Mouse (Mus musculus) lung, embryonic 14.5 days (tissue): ENCODE results near the gene Zdhhc8. TPM values are rescaled to one million over a fixed set of nuclear protein-coding genes. Genes with fewer than 3 reads are reported as not detected.

Experiments used
- ATAC-seq: fragments of 200-750 bp; cut with Nextera tagmentation; 2 replicates; pipeline ENCODE4 v1.8.0; 2017; ENCODE audit warnings: mild to moderate bottlenecking, moderate TSS enrichment, moderate library complexity; ENCODE audit not compliant: insufficient read depth
- DNase-seq: peaks from one replicate; pipeline ENCODE4 v3.0.0-alpha.2; 2015
- H3K27ac ChIP-seq: fragments of 300-500 bp; sonication (generic); 2 replicates; pipeline ENCODE4 v1.5.1; 2014; ENCODE audit warnings: low read depth, mild to moderate bottlenecking, moderate library complexity
- H3K27me3 ChIP-seq: fragments of 300-500 bp; sonication (generic); 2 replicates; pipeline ENCODE4 v1.6.1; 2014; ENCODE audit warnings: low read length, control low read depth; ENCODE audit not compliant: insufficient read depth
- H3K36me3 ChIP-seq: fragments of 300-500 bp; sonication (generic); 2 replicates; pipeline ENCODE4 v1.6.1; 2014; ENCODE audit warnings: control low read depth; ENCODE audit not compliant: insufficient read depth
- H3K4me1 ChIP-seq: fragments of 300-500 bp; sonication (generic); 2 replicates; pipeline ENCODE4 v1.6.1; 2014; ENCODE audit warnings: antibody characterized with exemption, control low read depth; ENCODE audit not compliant: insufficient read depth
- H3K4me2 ChIP-seq: fragments of 300-500 bp; sonication (generic); 2 replicates; pipeline ENCODE4 v1.6.1; 2014; ENCODE audit warnings: mild to moderate bottlenecking
- H3K4me3 ChIP-seq: fragments of 300-500 bp; sonication (generic); 2 replicates; pipeline ENCODE4 v1.5.1; 2014; ENCODE audit warnings: low read depth, low read length
- H3K9ac ChIP-seq: fragments of 300-500 bp; sonication (generic); 2 replicates; pipeline ENCODE4 v1.6.1; 2014
- H3K9me3 ChIP-seq: fragments of 300-500 bp; sonication (generic); 2 replicates; pipeline ENCODE4 v1.6.1; 2016; ENCODE audit warnings: low read depth, low read length, control low read depth
- CTCF ChIP-seq: IDR thresholded peaks from 2 replicates; pipeline ENCODE4 v1.5.1; 2016; ENCODE audit warnings: antibody characterized with exemption, low read depth
- WGBS: fragments of 180-500 bp; shearing (Covaris S2); extraction: QIAGEN DNeasy Blood & Tissue Kit; methylation state at CpG from one replicate; pipeline ENCODE4 v1.1.7; 2014; 5-methylcytosine and 5-hydroxymethylcytosine counted together
- polyA plus RNA-seq: library from polyadenylated mRNA; unstranded; fragments of >200 nt; fragmentation: Nextera tagmentation; extraction: Ambion mirVana; gene quantifications from 2 replicates; pipeline ENCODE4 v1.2.1, GENCODE M21; 2014

The Zdhhc8 gene
- polyA plus RNA-seq, 1 experiment from 2014 or later: 23.8 TPM

DNA sequence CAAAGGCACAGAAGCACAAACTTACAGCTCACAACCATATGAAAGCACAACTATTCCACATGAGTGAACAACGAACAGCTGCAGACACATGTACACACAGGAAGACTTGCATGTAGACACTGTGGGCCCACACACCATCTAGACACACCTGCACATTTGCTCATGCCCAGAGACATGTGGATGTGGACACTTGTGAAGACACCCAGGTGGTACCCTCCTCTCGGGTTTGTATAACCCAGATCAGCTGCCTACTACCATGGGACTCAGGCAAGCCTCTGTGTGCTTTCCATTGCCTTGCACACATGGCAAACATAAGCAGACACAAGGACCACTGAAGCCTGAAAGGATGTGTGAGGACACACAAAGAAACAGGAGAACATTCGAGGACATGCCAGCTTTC is 3.9 kb downstream of the Zdhhc8 start:
- Histone ChIP-seq H3K4me3 (no peak overlapping the region), H3K4me2 (no peak overlapping the region), H3K27ac (no peak overlapping the region), H3K36me3 (peaks cover 31% of the 10 kb centered on the region; the same call in 1 of the 2 replicates), H3K9me3 (no peaks in the 10 kb centered on the region), H3K27me3 (no peaks in the 10 kb centered on the region), H3K4me1 (peaks cover 8% of the 10 kb centered on the region; the same call in 1 of the 2 replicates), H3K9ac (no peak overlapping the region)
- 84% methylated on average over 3 of the region's 3 CpGs for WGBS
- no peak for TF ChIP-seq CTCF
- no peak for DNase-seq
- no peak for ATAC-seq

DNA sequence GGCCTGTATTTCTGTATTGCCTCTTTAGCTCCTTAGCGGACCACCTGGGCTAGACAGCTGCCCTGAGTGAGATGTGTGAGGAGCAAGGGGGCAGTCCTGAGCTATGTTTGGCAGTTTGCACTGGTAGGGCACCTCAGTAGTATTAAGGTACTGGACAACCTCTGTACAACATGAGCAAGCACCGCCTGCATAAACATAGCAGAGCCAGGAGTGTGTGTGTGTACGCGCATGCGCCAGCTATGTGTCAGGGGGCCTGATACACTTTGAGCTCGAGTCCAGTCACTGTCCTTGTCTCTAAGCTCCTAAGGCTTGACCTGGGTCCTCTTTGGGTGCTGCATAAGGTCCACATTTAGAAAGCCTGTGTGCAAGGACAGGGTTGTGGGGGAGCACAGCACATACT is 4.3 kb downstream of the Zdhhc8 start:
- H3K9me3 ChIP-seq: no peaks in the 10 kb centered on the region
- no peak overlapping the region for H3K4me3 ChIP-seq
- H3K36me3 ChIP-seq: peaks cover 35% of the 10 kb centered on the region; the same call in 1 of the 2 replicates
- H3K4me2 ChIP-seq: no peak overlapping the region
- H3K9ac ChIP-seq: no peak overlapping the region
- 82% methylated on average over 6 of the region's 6 CpGs for WGBS
- ATAC-seq: no peak
- no peak for DNase-seq
- H3K27me3 ChIP-seq: no peaks in the 10 kb centered on the region
- no peak for TF ChIP-seq CTCF
- H3K4me1 ChIP-seq: peaks cover 8% of the 10 kb centered on the region; the same call in 1 of the 2 replicates
- H3K27ac ChIP-seq: no peak overlapping the region

GRCm38 (mm10) chr16:18229622-18230021 is 5.3 kb downstream of the Zdhhc8 start:
- peaks cover 8% of the 10 kb centered on the region; the same call in 1 of the 2 replicates for H3K4me1 ChIP-seq
- TF ChIP-seq CTCF: no peak
- DNase-seq: no peak
- H3K4me3 ChIP-seq: no peak overlapping the region
- H3K27me3 ChIP-seq: no peaks in the 10 kb centered on the region
- H3K9me3 ChIP-seq: no peaks in the 10 kb centered on the region
- peak; percentile 26; the same call in 1 of the 2 replicates for ATAC-seq
- WGBS: 55% methylated on average over 11 of the region's 11 CpGs
- no peak overlapping the region; the same call in 1 of the 2 replicates for H3K9ac ChIP-seq
- peaks cover 45% of the 10 kb centered on the region for H3K36me3 ChIP-seq
- no peak overlapping the region for H3K27ac ChIP-seq
- 0 out of 2 replicates have a peak overlapping the region, but pooled peaks have one; percentile 5 for H3K4me2 ChIP-seq

DNA sequence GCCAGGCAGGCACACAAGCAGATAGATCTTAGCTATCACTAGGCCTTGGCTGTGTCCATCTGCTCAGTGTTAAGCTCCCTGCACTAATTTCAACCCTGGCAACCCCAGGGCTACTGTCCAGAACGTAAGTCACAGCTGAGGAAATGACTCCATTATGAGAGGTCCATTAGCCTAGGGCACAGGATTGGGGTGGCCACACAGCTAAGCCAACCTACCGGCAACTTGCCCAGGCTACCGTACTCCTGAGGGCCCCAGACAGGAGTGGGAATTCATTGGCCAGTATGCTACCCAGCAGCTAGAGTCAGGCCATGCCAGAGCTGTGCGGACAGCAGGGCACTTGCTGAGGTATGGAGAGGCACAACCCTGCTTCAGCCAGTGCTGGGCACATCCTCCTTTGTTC is 6.1 kb downstream of the Zdhhc8 start:
- ATAC-seq: no peak
- Histone ChIP-seq H3K36me3 (peaks cover 52% of the 10 kb centered on the region), H3K4me3 (no peak overlapping the region), H3K4me2 (no peak overlapping the region), H3K27ac (no peak overlapping the region), H3K9me3 (no peaks in the 10 kb centered on the region), H3K4me1 (peaks cover 4% of the 10 kb centered on the region; the same call in 1 of the 2 replicates), H3K9ac (no peak overlapping the region), H3K27me3 (no peaks in the 10 kb centered on the region)
- TF ChIP-seq CTCF: no peak
- 94% methylated on average over 4 of the region's 4 CpGs for WGBS
- no peak for DNase-seq

- H3K27me3 ChIP-seq: no peaks in the 10 kb centered on the region
- H3K4me1 ChIP-seq: 0 out of 2 replicates have a peak, but pooled peaks cover 3% of the 10 kb centered on the region
These were observed 7.0 kb downstream of the Zdhhc8 start for GRCm38 (mm10) chr16:18227897-18228422.

DNA sequence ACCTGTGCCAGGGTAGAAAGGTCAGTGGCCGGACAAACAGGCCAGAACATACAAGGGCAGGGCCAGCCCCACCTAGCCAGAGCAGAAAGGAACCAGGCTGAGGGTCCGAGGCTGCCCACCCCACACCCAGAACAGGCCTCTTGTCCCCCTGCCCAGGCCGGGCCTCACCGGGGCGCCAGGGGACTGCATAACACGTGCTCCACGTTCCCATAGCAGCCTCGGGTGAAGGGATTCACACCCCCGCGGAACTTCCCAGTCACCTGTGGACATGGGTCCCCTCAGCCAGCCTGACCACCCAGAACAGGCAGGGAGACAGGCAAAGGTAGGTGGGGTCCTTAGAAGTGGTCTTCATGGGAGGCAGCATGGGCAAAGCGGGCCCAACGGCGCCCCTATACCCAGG is 7.7 kb downstream of the Zdhhc8 start:
- no peak for ATAC-seq
- peaks cover 68% of the 10 kb centered on the region for H3K36me3 ChIP-seq
- no peak overlapping the region for H3K27ac ChIP-seq
- no peaks in the 10 kb centered on the region for H3K27me3 ChIP-seq
- no peak overlapping the region for H3K4me2 ChIP-seq
- TF ChIP-seq CTCF: no peak
- 92% methylated on average over 13 of the region's 13 CpGs for WGBS
- H3K9ac ChIP-seq: no peak overlapping the region
- 0 out of 2 replicates have a peak, but pooled peaks cover 3% of the 10 kb centered on the region for H3K4me1 ChIP-seq
- no peak for DNase-seq
- no peak overlapping the region for H3K4me3 ChIP-seq
- no peaks in the 10 kb centered on the region for H3K9me3 ChIP-seq

More at GRCm38 (mm10) chr16:18227897-18228422, 7.0 kb downstream of the Zdhhc8 start:
- Histone ChIP-seq H3K9me3 (no peaks in the 10 kb centered on the region), H3K27ac (no peak overlapping the region), H3K36me3 (peaks cover 61% of the 10 kb centered on the region), H3K4me2 (no peak overlapping the region), H3K4me3 (no peak overlapping the region), H3K9ac (no peak overlapping the region)
- DNase-seq (no peak), ATAC-seq (no peak)
- no peak for TF ChIP-seq CTCF
- WGBS: 91% methylated on average over 20 of the region's 20 CpGs

DNA sequence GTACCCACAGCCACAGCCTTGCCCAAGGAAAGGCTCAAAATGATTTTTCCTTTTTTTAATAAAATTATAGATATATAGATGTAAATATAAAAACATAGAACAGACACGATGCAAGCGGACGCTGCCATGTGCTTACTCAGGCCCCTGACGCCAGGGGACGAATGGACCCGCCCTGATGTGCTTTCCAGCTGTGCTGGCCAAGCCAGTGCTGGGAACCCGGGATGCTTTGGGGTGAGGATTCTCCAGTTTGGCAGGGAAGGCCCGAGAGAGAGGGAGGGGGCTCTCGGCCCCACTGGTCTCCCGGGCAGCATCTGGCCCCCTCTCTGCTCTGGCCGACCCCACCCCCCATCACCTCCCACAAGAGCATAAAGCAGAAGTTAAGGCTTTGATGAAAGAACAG is 12.7 kb downstream of the Zdhhc8 start:
- 70% methylated on average over 11 of the region's 11 CpGs for WGBS
- Histone ChIP-seq H3K4me3 (no peak overlapping the region), H3K9ac (no peak overlapping the region), H3K4me1 (peaks cover 8% of the 10 kb centered on the region; the same call in 1 of the 2 replicates), H3K27ac (no peak overlapping the region), H3K36me3 (peaks cover 48% of the 10 kb centered on the region), H3K4me2 (no peak overlapping the region), H3K27me3 (no peaks in the 10 kb centered on the region), H3K9me3 (no peaks in the 10 kb centered on the region)
- TF ChIP-seq CTCF: no peak
- no peak for ATAC-seq
- DNase-seq: peak; percentile 10
